Mouse (Mus musculus): Measurements from ENCODE around the gene Pilrb1.

Pilrb1 gene

GRCm38 (mm10) chr5:137828694-137829093 is 29.2 kb downstream of the Pilrb1 start:
- no peak for DNase-seq (ENCODE audit: low read depth)

GRCm38 (mm10) chr5:137826421-137826820 is 31.5 kb downstream of the Pilrb1 start:
- no peak for DNase-seq (ENCODE audit: low read depth)

GRCm38 (mm10) chr5:137825971-137826370 is 31.9 kb downstream of the Pilrb1 start:
- no peak for DNase-seq (ENCODE audit: low read depth)

GRCm38 (mm10) chr5:137825030-137825429 is 32.9 kb downstream of the Pilrb1 start:
- no peak for DNase-seq (ENCODE audit: low read depth)

GRCm38 (mm10) chr5:137823455-137824045 is 34.4 kb downstream of the Pilrb1 start:
- DNase-seq (ENCODE audit: low read depth), result no peak

- no peak for DNase-seq (ENCODE audit: low read depth)
Observed at GRCm38 (mm10) chr5:137822602-137823001, 35.3 kb downstream of the Pilrb1 start.

GRCm38 (mm10) chr5:137822126-137822525 is 35.8 kb downstream of the Pilrb1 start:
- DNase-seq (ENCODE audit: low read depth), result no peak

- no peak for DNase-seq (ENCODE audit: low read depth)
Observed at GRCm38 (mm10) chr5:137817466-137818222, 40.3 kb downstream of the Pilrb1 start.

GRCm38 (mm10) chr5:137808316-137808715 is 49.6 kb downstream of the Pilrb1 start:
- DNase-seq (ENCODE audit: low read depth), result no peak

GRCm38 (mm10) chr5:137806158-137806557 is 51.7 kb downstream of the Pilrb1 start:
- no peak for DNase-seq (ENCODE audit: low read depth)
